ENCODE assay signal across 20 mouse cellular contexts in the genomic region with DNA sequence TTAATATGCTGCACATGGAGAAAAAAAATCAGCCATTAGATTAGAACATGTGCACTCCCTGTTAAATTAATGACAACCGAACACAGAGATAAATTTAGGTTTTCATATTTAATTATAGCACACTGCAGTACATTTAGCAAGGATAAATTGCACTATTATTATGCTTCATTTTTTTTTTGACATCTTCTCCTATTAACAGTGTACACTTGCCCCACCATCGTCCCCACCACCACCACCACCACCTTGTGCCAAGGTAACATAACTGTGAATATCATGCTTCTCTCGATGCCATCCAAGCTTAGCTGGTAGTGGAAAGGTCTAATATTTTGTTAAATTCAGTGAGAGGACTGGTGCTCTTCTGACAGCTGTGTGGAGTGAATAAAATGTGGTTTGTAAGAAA.
DNase-seq lines count a peak whose midpoint lies in the region; ATAC-seq and TF ChIP-seq lines count a peak whose summit lies in the region.
"Had no signal": no experiment of that assay in that cellular context is flagged by ENCODE, and none has a peak within 500 bp of the region (broad histone marks: within the 10 kb centered on the region; RNA-seq: fewer than 3 reads in every experiment).

No protein-coding gene starts in this region.

- intact Hi-C loops in gastrocnemius, postnatal 36 days (cut with DNase I), result no loop called here

- no peak overlapping the region for H3K9ac ChIP-seq in hindbrain, embryonic 11.5 days (ENCODE audit: low read depth, low read length)
- no peak overlapping the region for H3K9ac ChIP-seq in hindbrain, postnatal 0 days (replicated peaks; ENCODE audit: low read length)
- H3K9ac ChIP-seq in neural tube, embryonic 11.5 days (ENCODE audit: low read length), result no peak overlapping the region
- H3K9ac ChIP-seq in neural tube, embryonic 15.5 days (replicated peaks), result no peak overlapping the region
- no peak overlapping the region for H3K9ac ChIP-seq in forebrain, postnatal 0 days
- no peak overlapping the region for H3K9ac ChIP-seq in midbrain, embryonic 16.5 days (ENCODE audit: low read depth, low read length)
- H3K9ac ChIP-seq: liver, embryonic 13.5 days; lung, embryonic 14.5 days had no signal

- no peak overlapping the region for H3K4me3 ChIP-seq in hindbrain, embryonic 11.5 days (ENCODE audit: low read depth, low read length)
- H3K4me3 ChIP-seq in hindbrain, postnatal 0 days (ENCODE audit: low read length), result no peak overlapping the region
- no peak overlapping the region for H3K4me3 ChIP-seq in neural tube, embryonic 11.5 days (ENCODE audit: low read depth, low read length)
- no peak overlapping the region for H3K4me3 ChIP-seq in neural tube, embryonic 15.5 days (replicated peaks)
- H3K4me3 ChIP-seq in forebrain, postnatal 0 days (ENCODE audit: low read depth, low read length), result no peak overlapping the region
- H3K4me3 ChIP-seq in midbrain, embryonic 16.5 days (ENCODE audit: low read depth, low read length), result no peak overlapping the region
- H3K4me3 ChIP-seq: liver, embryonic 13.5 days; megakaryocyte, embryonic 14.5 days had no signal

- no peak overlapping the region for H3K4me2 ChIP-seq in hindbrain, embryonic 11.5 days (replicated peaks; ENCODE audit: low read depth, low read length)
- H3K4me2 ChIP-seq in hindbrain, postnatal 0 days (ENCODE audit: low read depth, low read length), result no peak overlapping the region
- H3K4me2 ChIP-seq in neural tube, embryonic 11.5 days (ENCODE audit: low read depth), result no peak overlapping the region
- H3K4me2 ChIP-seq in neural tube, embryonic 15.5 days, result no peak overlapping the region; the same call in 1 of the 2 replicates
- no peak overlapping the region; the same call in 1 of the 2 replicates for H3K4me2 ChIP-seq in forebrain, postnatal 0 days (ENCODE audit: low read depth)
- no peak overlapping the region for H3K4me2 ChIP-seq in midbrain, embryonic 16.5 days (ENCODE audit: low read length)
- H3K4me2 ChIP-seq: heart, embryonic 11.5 days; liver, embryonic 13.5 days; lung, embryonic 14.5 days had no signal

- H3K27ac ChIP-seq in hindbrain, embryonic 11.5 days (ENCODE audit: low read depth, low read length), result no peak overlapping the region
- H3K27ac ChIP-seq in hindbrain, postnatal 0 days, result no peak overlapping the region
- no peak overlapping the region for H3K27ac ChIP-seq in neural tube, embryonic 11.5 days (ENCODE audit: low read depth, low read length)
- no peak overlapping the region for H3K27ac ChIP-seq in neural tube, embryonic 15.5 days (replicated peaks)
- peak overlapping the region; percentile 37; the same call in 1 of the 2 replicates for H3K27ac ChIP-seq in forebrain, postnatal 0 days (ENCODE audit: low read depth, low read length)
- H3K27ac ChIP-seq in midbrain, embryonic 16.5 days (ENCODE audit: low read length), result no peak overlapping the region
- H3K27ac ChIP-seq: liver, embryonic 13.5 days had no signal

- no peaks in the 10 kb centered on the region for H3K4me1 ChIP-seq in hindbrain, embryonic 11.5 days (replicated peaks; ENCODE audit: control insufficient read depth, insufficient read depth, low read length)
- 0 out of 2 replicates have a peak, but pooled peaks cover 7% of the 10 kb centered on the region for H3K4me1 ChIP-seq in hindbrain, postnatal 0 days (ENCODE audit: insufficient read depth, low read length)
- no peaks in the 10 kb centered on the region for H3K4me1 ChIP-seq in neural tube, embryonic 11.5 days (ENCODE audit: control insufficient read depth, insufficient read depth, low read length)
- peaks cover 3% of the 10 kb centered on the region; the same call in 1 of the 2 replicates for H3K4me1 ChIP-seq in neural tube, embryonic 15.5 days
- peaks cover 12% of the 10 kb centered on the region for H3K4me1 ChIP-seq in forebrain, postnatal 0 days (ENCODE audit: insufficient read depth)
- no peaks in the 10 kb centered on the region; the same call in 1 of the 2 replicates for H3K4me1 ChIP-seq in midbrain, embryonic 16.5 days (ENCODE audit: control insufficient read depth, insufficient read depth, low read length)
- H3K4me1 ChIP-seq: liver, embryonic 13.5 days; megakaryocyte, embryonic 14.5 days had no signal

- ATAC-seq in hindbrain, embryonic 11.5 days (ENCODE audit: low FRiP score), result peak; percentile 56
- no peak for ATAC-seq in hindbrain, postnatal 0 days
- 0 out of 2 replicates have a peak, but pooled peaks have one; percentile 9 for ATAC-seq in neural tube, embryonic 11.5 days (ENCODE audit: insufficient read depth, low FRiP score, low TSS enrichment)
- no peak for ATAC-seq in neural tube, embryonic 15.5 days (ENCODE audit: low FRiP score)
- peak; percentile 44; the same call in 1 of the 2 replicates for ATAC-seq in forebrain, postnatal 0 days
- peak; percentile 42 for ATAC-seq in midbrain, embryonic 16.5 days
- ATAC-seq: intestine, embryonic 16.5 days had no signal

- WGBS in hindbrain, embryonic 11.5 days, result 78% methylated on average over 3 of the region's 3 CpGs
- WGBS in hindbrain, postnatal 0 days, result 39% methylated on average over 3 of the region's 3 CpGs
- 85% methylated on average over 3 of the region's 3 CpGs for WGBS in neural tube, embryonic 11.5 days
- WGBS in neural tube, embryonic 15.5 days, result 62% methylated on average over 3 of the region's 3 CpGs
- 8% methylated on average over 3 of the region's 3 CpGs for WGBS in forebrain, postnatal 0 days
- WGBS in midbrain, embryonic 16.5 days, result 32% methylated on average over 3 of the region's 3 CpGs

- no peak for DNase-seq in hindbrain, embryonic 11.5 days (ENCODE audit: low spot score)
- DNase-seq in hindbrain, postnatal 0 days (ENCODE audit: low spot score), result no peak
- DNase-seq in neural tube, embryonic 11.5 days (ENCODE audit: low spot score), result no peak
- DNase-seq in forebrain, postnatal 0 days, result peak; percentile 15
- no peak for DNase-seq in lung, postnatal 10 days
- no peak for DNase-seq in gastrocnemius, postnatal 36 days
- DNase-seq: adrenal gland, postnatal 25 days; cerebellum, adult 8-10 months; cerebellum, postnatal 36 days; gastrocnemius, postnatal 10 days; heart, adult 11 months; kidney, postnatal 14 days; liver, embryonic 13.5 days; lung, embryonic 14.5 days; lung, postnatal 36 days had no signal

- H3K36me3 ChIP-seq in hindbrain, embryonic 11.5 days (ENCODE audit: control insufficient read depth, insufficient read depth, low read length), result no peaks in the 10 kb centered on the region
- no peaks in the 10 kb centered on the region for H3K36me3 ChIP-seq in hindbrain, postnatal 0 days (ENCODE audit: insufficient read depth, low read length)
- no peaks in the 10 kb centered on the region for H3K36me3 ChIP-seq in neural tube, embryonic 11.5 days (ENCODE audit: control insufficient read depth, insufficient read depth, low read length)
- no peaks in the 10 kb centered on the region for H3K36me3 ChIP-seq in neural tube, embryonic 15.5 days
- no peaks in the 10 kb centered on the region for H3K36me3 ChIP-seq in forebrain, postnatal 0 days (ENCODE audit: insufficient read depth)
- H3K36me3 ChIP-seq in midbrain, embryonic 16.5 days (ENCODE audit: control insufficient read depth, insufficient read depth, low read length), result no peaks in the 10 kb centered on the region
- H3K36me3 ChIP-seq: liver, embryonic 13.5 days had no signal

- H3K9me3 ChIP-seq in hindbrain, embryonic 11.5 days (ENCODE audit: control insufficient read depth, low read length), result no peaks in the 10 kb centered on the region
- H3K9me3 ChIP-seq in hindbrain, postnatal 0 days (ENCODE audit: low read length), result no peaks in the 10 kb centered on the region
- H3K9me3 ChIP-seq in neural tube, embryonic 11.5 days (ENCODE audit: control insufficient read depth, low read length), result no peaks in the 10 kb centered on the region
- H3K9me3 ChIP-seq in neural tube, embryonic 15.5 days (replicated peaks), result no peaks in the 10 kb centered on the region
- H3K9me3 ChIP-seq in forebrain, postnatal 0 days (ENCODE audit: low read length), result no peaks in the 10 kb centered on the region
- no peaks in the 10 kb centered on the region for H3K9me3 ChIP-seq in midbrain, embryonic 16.5 days (replicated peaks; ENCODE audit: control insufficient read depth, low read length, poor library complexity, severe bottlenecking)
- H3K9me3 ChIP-seq: liver, embryonic 13.5 days had no signal

- TF ChIP-seq CTCF in hindbrain, postnatal 0 days (IDR thresholded peaks at IDR 0.05; ENCODE audit: low read depth), result no peak
- TF ChIP-seq CTCF in forebrain, postnatal 0 days (IDR thresholded peaks at IDR 0.05; ENCODE audit: low read depth), result no peak

- H3K27me3 ChIP-seq in hindbrain, embryonic 11.5 days (ENCODE audit: control insufficient read depth, insufficient read depth, low read length), result no peaks in the 10 kb centered on the region
- no peaks in the 10 kb centered on the region for H3K27me3 ChIP-seq in hindbrain, postnatal 0 days (ENCODE audit: insufficient read depth, low read length)
- no peaks in the 10 kb centered on the region for H3K27me3 ChIP-seq in neural tube, embryonic 11.5 days (ENCODE audit: control insufficient read depth, insufficient read depth, low read length)
- H3K27me3 ChIP-seq in neural tube, embryonic 15.5 days (replicated peaks), result no peaks in the 10 kb centered on the region
- no peaks in the 10 kb centered on the region for H3K27me3 ChIP-seq in forebrain, postnatal 0 days (ENCODE audit: insufficient read depth, low read length)
- H3K27me3 ChIP-seq in midbrain, embryonic 16.5 days (ENCODE audit: control insufficient read depth, insufficient read depth, low read depth, low read length), result no peaks in the 10 kb centered on the region
- H3K27me3 ChIP-seq: liver, embryonic 13.5 days; megakaryocyte, embryonic 14.5 days had no signal

Comparison
In these comparisons a context has a peak if more than half of its experiments do, and no peak if none do; other contexts are left out.
1. ATAC-seq: peak in hindbrain, embryonic 11.5 days (single experiment), neural tube, embryonic 11.5 days (single experiment), forebrain, postnatal 0 days (single experiment) and midbrain, embryonic 16.5 days (single experiment); none in hindbrain, postnatal 0 days (single experiment) and neural tube, embryonic 15.5 days (single experiment).